Mouse (Mus musculus): ENCODE results near the gene Adcy4. TPM values are rescaled to one million over a fixed set of nuclear protein-coding genes. Genes with fewer than 3 reads are reported as not detected.

Adcy4 gene
- total RNA-seq (2018; cell fraction: chromatin; rRNA removed): under 1 TPM in 7 of 26 experiments, not detected in 19; 0.18 to 0.42 (median 0.31) TPM
- under 1 TPM in 4 of 26 experiments, not detected in 22; 0.03 to 0.19 (median 0.05) TPM for total RNA-seq (2018; cell fraction: cytosol; rRNA removed)
- under 1 TPM in 4 of 26 experiments, not detected in 22; 0.15 to 0.24 (median 0.17) TPM for total RNA-seq (2018; cell fraction: nucleus; rRNA removed)
- polyA plus RNA-seq (2018): 0.04 to 0.07 TPM in 2 of 3 replicates, not detected in the other

DNA sequence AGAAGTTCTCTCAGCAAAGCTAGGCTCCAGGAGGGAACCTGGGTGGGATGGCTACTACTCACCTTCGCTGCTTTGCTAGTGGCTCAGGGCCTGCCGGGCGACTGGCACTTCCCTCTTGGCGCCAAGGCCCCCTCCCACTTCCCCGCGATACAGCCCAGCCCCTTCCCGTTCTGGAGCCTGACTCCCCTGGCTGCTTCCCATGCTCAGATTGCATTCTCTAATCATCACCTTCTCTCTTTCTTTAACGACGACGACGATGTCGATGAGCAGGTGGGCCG, at the start of gene Adcy4:
TSS of gene Adcy4 (minus strand) at position 138 of the 278 bp plus-strand sequence.
- Histone ChIP-seq H3K4me3 (ENCODE audit: inconsistent target) (no peak within 1 kb of the TSS), H3K27ac (no peak within 1 kb of the TSS), H3K36me3 (ENCODE audit: inconsistent target) (no peaks in the 10 kb centered on the region), H3K79me2 (ENCODE audit: inconsistent target) (no peaks in the 10 kb centered on the region)
- WGBS (ENCODE audit: missing documents): 61% methylated on average over 13 of the region's 13 CpGs

DNA sequence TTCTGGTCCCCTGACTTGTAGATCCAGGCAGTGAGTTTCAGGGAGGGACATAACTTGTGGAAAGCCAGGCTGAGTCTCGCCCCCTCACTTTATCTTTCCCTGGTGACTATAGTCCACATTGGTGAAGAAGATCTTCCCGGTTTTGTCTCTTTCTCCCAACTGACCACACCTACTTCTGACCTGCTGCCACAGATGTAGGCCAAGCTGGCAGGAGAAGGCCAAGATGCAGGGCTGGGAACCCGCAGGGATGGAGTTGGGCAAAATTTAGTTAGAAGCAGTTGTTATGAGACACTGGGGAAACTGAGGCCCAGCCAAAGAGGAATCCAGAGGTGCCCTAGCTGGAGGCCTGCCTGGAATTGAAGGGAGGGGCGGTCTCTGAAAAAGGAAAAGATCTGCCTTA, 49.2 kb upstream of the Adcy4 start:
- Histone ChIP-seq H3K79me2 (ENCODE audit: inconsistent target) (no peaks in the 10 kb centered on the region), H3K36me3 (ENCODE audit: inconsistent target) (no peaks in the 10 kb centered on the region), H3K4me3 (ENCODE audit: inconsistent target) (no peak overlapping the region), H3K27ac (no peak overlapping the region)
- 91% methylated on average over 4 of the region's 4 CpGs for WGBS (ENCODE audit: missing documents)

- Histone ChIP-seq H3K79me2 (ENCODE audit: inconsistent target) (no peaks in the 10 kb centered on the region), H3K4me3 (ENCODE audit: inconsistent target) (no peak overlapping the region), H3K36me3 (ENCODE audit: inconsistent target) (no peaks in the 10 kb centered on the region), H3K27ac (no peak overlapping the region)
- 69% methylated on average over 4 of the region's 4 CpGs for WGBS (ENCODE audit: missing documents)
These were observed 46.4 kb upstream of the Adcy4 start for GRCm38 (mm10) chr14:55830331-55830730.

GRCm38 (mm10) chr14:55829854-55830253, 46.0 kb upstream of the Adcy4 start:
- no peaks in the 10 kb centered on the region for H3K79me2 ChIP-seq (ENCODE audit: inconsistent target)
- no peak overlapping the region for H3K27ac ChIP-seq
- no peaks in the 10 kb centered on the region for H3K36me3 ChIP-seq (ENCODE audit: inconsistent target)
- 96% methylated on average over 15 of the region's 16 CpGs for WGBS (ENCODE audit: missing documents)
- no peak overlapping the region for H3K4me3 ChIP-seq (ENCODE audit: inconsistent target)

DNA sequence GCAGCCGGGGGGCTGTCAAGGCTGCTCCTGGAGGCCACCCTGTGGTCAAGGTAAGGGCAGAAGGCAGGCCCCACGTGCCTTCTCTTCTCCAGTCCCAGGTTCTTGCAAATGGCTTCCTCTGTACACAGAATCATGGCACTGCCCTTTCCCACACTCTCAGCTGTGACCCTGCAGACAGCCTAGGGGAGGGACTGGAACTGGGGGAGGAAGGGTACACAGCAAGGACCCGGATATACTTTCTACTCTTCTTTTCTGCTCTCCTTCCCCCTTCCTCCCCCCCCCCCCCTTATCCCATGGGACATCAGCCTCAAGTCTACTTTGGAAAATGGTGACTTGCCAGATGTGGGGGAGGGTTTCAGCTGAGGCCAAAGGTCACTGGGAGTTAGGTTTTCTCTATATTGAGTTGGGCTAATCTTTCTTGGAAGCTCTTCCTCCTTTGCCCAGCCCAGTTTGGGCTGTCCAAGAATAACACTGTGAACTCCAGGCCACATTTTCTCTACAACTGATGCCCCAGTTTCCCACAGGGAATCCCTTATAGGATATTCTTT, 44.9 kb upstream of the Adcy4 start:
- H3K79me2 ChIP-seq (ENCODE audit: inconsistent target): no peaks in the 10 kb centered on the region
- WGBS (ENCODE audit: missing documents): 90% methylated on average over 3 of the region's 3 CpGs
- H3K36me3 ChIP-seq (ENCODE audit: inconsistent target): no peaks in the 10 kb centered on the region
- H3K4me3 ChIP-seq (ENCODE audit: inconsistent target): no peak overlapping the region
- H3K27ac ChIP-seq: no peak overlapping the region

DNA sequence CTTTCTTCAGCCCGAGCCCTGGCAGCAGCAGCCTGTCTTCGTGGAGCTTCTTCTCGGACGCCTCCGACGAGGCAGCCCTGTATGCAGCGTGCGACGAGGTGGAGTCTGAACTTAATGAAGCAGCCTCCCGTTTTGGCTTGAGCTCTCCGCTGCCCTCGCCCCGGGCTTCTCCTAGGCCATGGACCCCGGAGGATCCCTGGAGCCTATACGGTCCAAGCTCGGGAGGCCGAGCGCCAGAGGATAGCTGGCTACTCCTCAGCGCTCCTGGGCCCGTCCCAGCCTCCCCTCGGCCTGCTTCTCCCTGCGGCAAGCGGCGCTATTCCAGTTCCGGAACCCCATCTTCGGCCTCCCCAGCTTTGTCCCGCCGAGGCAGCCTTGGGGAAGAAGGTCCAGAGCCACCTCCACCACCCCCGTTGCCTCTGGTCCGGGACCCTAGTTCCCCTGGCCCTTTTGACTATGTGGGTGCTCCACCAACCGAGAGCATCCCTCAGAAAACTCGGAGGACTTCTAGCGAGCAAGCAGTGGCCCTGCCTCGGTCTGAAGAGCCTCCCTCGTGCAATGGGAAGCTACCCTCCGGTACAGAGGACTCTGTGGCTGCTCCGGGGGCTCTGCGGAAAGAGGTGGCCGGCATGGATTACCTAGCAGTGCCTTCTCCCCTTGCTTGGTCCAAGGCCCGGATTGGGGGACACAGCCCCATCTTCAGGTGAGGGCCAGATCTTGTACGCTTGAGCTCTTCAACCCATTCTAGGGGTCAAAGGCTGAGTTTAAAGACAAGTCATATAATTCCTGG, 42.9 kb upstream of the Adcy4 start:
- 64% methylated on average over 35 of the region's 41 CpGs for WGBS (ENCODE audit: missing documents)
- no peaks in the 10 kb centered on the region for H3K79me2 ChIP-seq (ENCODE audit: inconsistent target)
- no peak overlapping the region for H3K4me3 ChIP-seq (ENCODE audit: inconsistent target)
- H3K27ac ChIP-seq: no peak overlapping the region
- no peaks in the 10 kb centered on the region for H3K36me3 ChIP-seq (ENCODE audit: inconsistent target)

DNA sequence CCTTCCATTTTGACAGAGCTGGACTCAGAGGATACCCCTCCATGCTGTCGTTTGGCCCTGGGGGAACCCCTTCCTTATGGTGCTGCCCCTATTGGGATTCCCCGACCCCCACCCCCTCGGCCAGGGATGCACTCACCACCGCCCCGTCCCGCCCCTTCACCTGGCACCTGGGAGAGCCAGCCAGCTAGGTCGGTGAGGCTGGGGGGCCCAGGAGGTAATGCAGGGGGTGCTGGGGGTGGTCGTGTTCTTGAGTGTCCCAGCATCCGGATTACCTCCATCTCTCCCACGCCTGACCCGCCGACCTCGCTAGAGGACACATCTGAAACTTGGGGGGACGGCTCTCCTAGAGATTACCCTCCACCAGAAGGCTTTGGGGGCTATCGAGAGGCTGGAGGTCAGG, 42.2 kb upstream of the Adcy4 start:
- Histone ChIP-seq H3K36me3 (ENCODE audit: inconsistent target) (no peaks in the 10 kb centered on the region), H3K79me2 (ENCODE audit: inconsistent target) (no peaks in the 10 kb centered on the region), H3K4me3 (ENCODE audit: inconsistent target) (no peak overlapping the region), H3K27ac (no peak overlapping the region)
- WGBS (ENCODE audit: missing documents): 38% methylated on average over 14 of the region's 15 CpGs

GRCm38 (mm10) chr14:55825216-55826051, 41.5 kb upstream of the Adcy4 start:
- 4% methylated on average over 18 of the region's 37 CpGs for WGBS (ENCODE audit: missing documents)
- no peaks in the 10 kb centered on the region for H3K36me3 ChIP-seq (ENCODE audit: inconsistent target)
- no peak overlapping the region for H3K4me3 ChIP-seq (ENCODE audit: inconsistent target)
- no peak overlapping the region for H3K27ac ChIP-seq
- H3K79me2 ChIP-seq (ENCODE audit: inconsistent target): no peaks in the 10 kb centered on the region

DNA sequence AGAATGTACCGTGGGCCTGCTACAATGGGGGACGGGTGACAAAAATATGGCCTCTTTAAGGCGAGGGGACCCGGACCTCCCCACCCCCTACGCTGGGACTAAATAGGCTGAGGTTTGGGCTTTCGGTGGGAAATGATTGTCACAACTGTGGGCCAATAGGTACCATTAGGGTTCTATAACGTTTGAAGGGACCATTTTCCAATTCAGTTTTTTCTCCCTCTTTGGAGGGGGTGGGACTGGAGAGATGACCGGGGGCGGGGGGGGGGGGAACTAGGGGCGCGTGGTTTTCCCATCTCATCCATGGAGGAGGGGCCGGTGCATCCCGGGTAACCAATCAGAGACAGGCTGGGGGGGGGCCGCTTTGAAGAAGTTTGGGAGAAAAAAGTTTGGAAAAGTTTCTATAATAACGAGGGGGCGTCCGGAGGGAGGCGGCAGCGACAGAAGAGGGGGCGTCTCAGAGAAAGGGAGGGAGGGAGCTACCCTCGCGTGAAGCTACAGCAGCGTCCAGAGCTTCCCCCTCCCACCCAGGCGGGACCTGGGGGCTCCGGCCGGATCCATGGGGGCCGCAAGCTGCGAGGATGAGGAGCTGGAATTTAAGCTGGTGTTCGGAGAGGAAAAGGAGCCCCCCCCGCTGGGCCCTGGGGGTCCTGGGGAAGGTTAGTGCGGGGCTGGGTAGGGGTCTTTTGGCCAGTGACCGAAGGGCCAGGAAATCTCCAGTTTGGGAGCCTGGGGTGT, 40.8 kb upstream of the Adcy4 start:
- H3K4me3 ChIP-seq (ENCODE audit: inconsistent target): no peak overlapping the region
- 20% methylated on average over 27 of the region's 32 CpGs for WGBS (ENCODE audit: missing documents)

DNA sequence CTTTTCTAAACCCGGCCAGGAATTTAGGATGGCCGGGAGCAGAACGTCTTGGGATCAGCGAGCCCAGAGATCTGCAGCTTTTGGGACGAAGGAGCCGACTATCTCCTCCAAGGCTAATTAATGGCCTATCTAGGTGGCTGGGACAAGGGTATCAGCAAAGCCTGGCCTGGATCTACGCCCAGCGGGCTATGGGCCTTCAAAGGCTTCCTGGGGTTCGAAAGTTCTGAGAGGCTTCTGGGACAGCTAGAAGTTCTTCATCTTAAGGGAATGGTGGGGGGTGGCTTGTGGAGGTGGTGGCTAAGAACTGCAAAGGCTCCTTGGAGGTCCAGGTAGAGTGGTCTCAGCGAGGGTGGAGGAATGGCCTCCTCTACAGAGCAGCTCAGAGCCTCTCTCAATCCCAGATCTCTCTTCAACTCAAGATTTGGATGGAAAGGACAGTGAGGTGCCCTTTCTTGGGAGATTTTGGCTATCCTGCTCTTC, 40.1 kb upstream of the Adcy4 start:
- Histone ChIP-seq H3K36me3 (ENCODE audit: inconsistent target) (no peaks in the 10 kb centered on the region), H3K79me2 (ENCODE audit: inconsistent target) (no peaks in the 10 kb centered on the region), H3K27ac (no peak overlapping the region), H3K4me3 (ENCODE audit: inconsistent target) (no peak overlapping the region)
- 44% methylated on average over 10 of the region's 10 CpGs for WGBS (ENCODE audit: missing documents)

More for the DNA sequence above, 40.8 kb upstream of the Adcy4 start:
- Histone ChIP-seq H3K36me3 (ENCODE audit: inconsistent target) (no peaks in the 10 kb centered on the region), H3K79me2 (ENCODE audit: inconsistent target) (no peaks in the 10 kb centered on the region), H3K27ac (no peak overlapping the region)

GRCm38 (mm10) chr14:55822991-55823762, 39.3 kb upstream of the Adcy4 start, which contains the start of gene Nfatc4:
TSS of gene Nfatc4 (plus strand) at chr14:55823144.
- Histone ChIP-seq H3K27ac (no peak within 1 kb of the TSS), H3K79me2 (ENCODE audit: inconsistent target) (no peaks in the 10 kb centered on the region), H3K4me3 (ENCODE audit: inconsistent target) (no peak within 1 kb of the TSS; the same call in 1 of the 2 replicates), H3K36me3 (ENCODE audit: inconsistent target) (no peaks in the 10 kb centered on the region)
- 3% methylated on average over 43 of the region's 46 CpGs for WGBS (ENCODE audit: missing documents)

GRCm38 (mm10) chr14:55822435-55822990, 38.6 kb upstream of the Adcy4 start:
- H3K4me3 ChIP-seq (ENCODE audit: inconsistent target): no peak overlapping the region
- H3K27ac ChIP-seq: no peak overlapping the region
- WGBS (ENCODE audit: missing documents): 11% methylated on average over 13 of the region's 13 CpGs
- no peaks in the 10 kb centered on the region for H3K79me2 ChIP-seq (ENCODE audit: inconsistent target)
- H3K36me3 ChIP-seq (ENCODE audit: inconsistent target): no peaks in the 10 kb centered on the region

GRCm38 (mm10) chr14:55820576-55820975, 36.7 kb upstream of the Adcy4 start:
- WGBS (ENCODE audit: missing documents): 89% methylated on average over 9 of the region's 9 CpGs
- H3K27ac ChIP-seq: no peak overlapping the region
- H3K79me2 ChIP-seq (ENCODE audit: inconsistent target): no peaks in the 10 kb centered on the region
- H3K36me3 ChIP-seq (ENCODE audit: inconsistent target): no peaks in the 10 kb centered on the region
- no peak overlapping the region for H3K4me3 ChIP-seq (ENCODE audit: inconsistent target)

Data from macrophage (primary cell).